Mouse (Mus musculus) myocyte (in vitro differentiated cells): ENCODE data around the gene Gfra1. TPM values are rescaled to one million over a fixed set of nuclear protein-coding genes. Genes with fewer than 3 reads are reported as not detected.

Experiments
- H3K27me3 ChIP-seq: one replicate; pipeline ENCODE4 v1.6.1; 2011; ENCODE audit not compliant: control insufficient read depth, insufficient read depth, insufficient read length
- H3K36me3 ChIP-seq: one replicate; pipeline ENCODE4 v1.6.1; 2011; ENCODE audit not compliant: control insufficient read depth, insufficient read depth
- H3K4me2 ChIP-seq: one replicate; pipeline ENCODE4 v1.6.1; 2011; ENCODE audit warnings: low read depth, control low read depth
- H3K4me3 ChIP-seq: one replicate; pipeline ENCODE4 v1.5.1; 2011; ENCODE audit warnings: mild to moderate bottlenecking, control low read depth, moderate library complexity
- H3K79me2 ChIP-seq: one replicate; pipeline ENCODE4 v1.6.1; 2011; ENCODE audit not compliant: control insufficient read depth, insufficient read depth
- H3ac ChIP-seq: one replicate; pipeline ENCODE4 v1.6.1; 2011; ENCODE audit not compliant: control insufficient read depth, insufficient read length
- CEBPB ChIP-seq: IDR thresholded peaks from 2 replicates; pipeline ENCODE4 v1.6.1; 2011; ENCODE audit warnings: mild to moderate bottlenecking, moderate library complexity; ENCODE audit not compliant: poor library complexity, insufficient read depth, severe bottlenecking
- E2F4 ChIP-seq: IDR thresholded peaks from one replicate; pipeline ENCODE4 v1.6.1; 2011; ENCODE audit warnings: mild to moderate bottlenecking, control low read depth, moderate library complexity; ENCODE audit not compliant: insufficient read depth
- MAX ChIP-seq: IDR thresholded peaks from one replicate; pipeline ENCODE4 v1.6.1; 2011; ENCODE audit warnings: low read depth, mild to moderate bottlenecking, control low read depth
- MYOD1 ChIP-seq, 3 experiments: IDR thresholded peaks; one replicate each; pipeline ENCODE4 v1.6.1; 2011; ENCODE audit warnings: control low read depth in 2 of 3, low read depth in 2 of 3, mild to moderate bottlenecking in 2 of 3, moderate library complexity in 1 of 3; ENCODE audit not compliant: insufficient read length in 2 of 3, control insufficient read depth in 1 of 3
- MYOG ChIP-seq, 3 experiments: IDR thresholded peaks; one replicate each; pipeline ENCODE4 v1.6.1; 2011; ENCODE audit warnings: control low read depth in 2 of 3, low read depth in 2 of 3, mild to moderate bottlenecking in 2 of 3; ENCODE audit not compliant: insufficient read length in 2 of 3, control insufficient read depth in 1 of 3, insufficient read depth in 1 of 3
- POLR2A ChIP-seq: IDR thresholded peaks from one replicate; pipeline ENCODE4 v1.6.1; 2011; ENCODE audit warnings: low read depth, mild to moderate bottlenecking, control low read depth, moderate library complexity; ENCODE audit not compliant: insufficient read length
- POLR2AphosphoS2 ChIP-seq: IDR thresholded peaks from one replicate; pipeline ENCODE4 v1.6.1; 2011; ENCODE audit warnings: low read depth, control low read depth; ENCODE audit not compliant: insufficient read length
- REST ChIP-seq: IDR thresholded peaks from one replicate; pipeline ENCODE4 v1.6.1; 2011; ENCODE audit warnings: mild to moderate bottlenecking, control low read depth, moderate library complexity; ENCODE audit not compliant: insufficient read depth, insufficient read length
- SRF ChIP-seq: IDR thresholded peaks from one replicate; pipeline ENCODE4 v1.6.1; 2011; ENCODE audit warnings: low read depth; ENCODE audit not compliant: control insufficient read depth, insufficient read length
- TCF12 ChIP-seq: IDR thresholded peaks from one replicate; pipeline ENCODE4 v1.6.1; 2011; ENCODE audit warnings: mild to moderate bottlenecking, control low read depth; ENCODE audit not compliant: poor library complexity, insufficient read depth, severe bottlenecking
- TCF3 ChIP-seq: IDR thresholded peaks from one replicate; pipeline ENCODE4 v1.6.1; 2011; ENCODE audit warnings: low read depth, control low read depth; ENCODE audit not compliant: insufficient read length
- USF1 ChIP-seq: IDR thresholded peaks from one replicate; pipeline ENCODE4 v1.6.1; 2011; ENCODE audit warnings: low read depth, mild to moderate bottlenecking, control low read depth, moderate library complexity
- polyA plus RNA-seq: library from polyadenylated mRNA; unstranded; fragments of >200 nt; fragmentation: generic; extraction: Trizol; gene quantifications from one replicate; pipeline ENCODE4 v1.2.1, GENCODE M21; 2012; ENCODE audit warnings: missing spikeins

Gene Gfra1
- polyA plus RNA-seq, 1 experiment = 4.6 TPM

DNA sequence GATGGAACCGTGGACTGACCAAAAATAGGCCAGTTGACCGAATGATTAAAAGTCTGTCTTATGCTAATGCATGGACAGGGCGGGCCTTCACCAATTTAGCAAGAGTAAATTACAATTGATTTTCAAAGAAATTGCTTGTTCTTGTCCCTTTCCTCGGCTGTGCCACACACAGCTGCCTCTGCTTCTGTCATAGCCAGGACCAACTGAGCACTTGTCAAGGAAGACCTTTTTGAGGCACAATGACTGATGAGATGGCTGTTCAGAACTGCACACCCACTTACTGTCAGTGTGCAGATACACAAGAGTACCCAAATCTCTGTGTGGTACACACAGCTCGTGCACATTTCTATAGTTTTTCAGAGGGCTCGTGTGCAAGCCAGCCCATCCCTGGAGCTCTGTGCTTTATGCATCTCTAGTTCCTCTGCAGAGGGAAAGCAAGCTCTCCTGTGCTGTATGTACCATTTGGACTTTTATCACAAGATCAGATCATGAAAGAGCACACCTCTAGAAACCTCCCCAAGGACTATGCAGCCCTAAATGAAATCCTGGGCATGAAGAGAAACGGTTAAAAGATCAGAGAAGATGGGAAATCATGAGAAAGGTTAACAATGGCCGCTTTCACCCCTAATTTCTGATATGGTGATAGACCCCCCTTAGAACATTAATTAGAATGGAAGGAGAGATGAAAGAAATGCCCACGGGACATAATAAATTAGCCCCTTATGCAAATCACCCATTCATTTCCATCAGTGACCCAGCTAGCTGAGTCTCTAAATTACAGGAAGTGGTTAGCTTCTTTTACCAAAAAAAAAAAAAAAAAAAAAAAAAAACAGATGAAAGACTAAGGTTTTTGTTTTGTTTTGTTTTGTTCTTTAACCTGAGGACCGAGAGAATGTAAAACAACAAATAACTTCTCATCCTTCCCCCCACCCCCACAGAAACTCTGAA lies 12.7 kb downstream of the Gfra1 start:
- Histone ChIP-seq H3K4me3 (no peak overlapping the region), H3K36me3 (no peaks in the 10 kb centered on the region), H3K79me2 (no peaks in the 10 kb centered on the region), H3K27me3 (no peaks in the 10 kb centered on the region), H3ac (no peak overlapping the region), H3K4me2 (no peak overlapping the region)
- TF ChIP-seq MAX = no peak

DNA sequence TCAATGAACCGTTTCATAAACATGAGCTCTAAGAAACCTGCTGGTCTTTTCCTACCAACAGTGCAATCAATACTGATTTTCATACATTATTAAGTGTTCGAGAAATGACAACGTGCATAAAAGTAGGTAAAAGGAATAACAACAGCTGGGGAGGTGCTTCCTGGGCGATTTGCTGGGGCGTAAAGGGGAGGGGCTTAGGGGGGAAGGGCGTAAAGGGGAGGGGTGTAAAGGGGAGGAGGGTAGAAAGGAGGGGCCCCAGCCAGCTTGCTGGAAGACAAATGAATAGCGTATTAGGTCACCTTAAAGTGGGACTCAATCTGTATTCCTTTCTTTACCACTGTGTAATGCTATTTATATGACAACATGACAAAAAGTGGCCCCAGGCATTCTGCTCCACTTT lies 13.9 kb downstream of the Gfra1 start:
- Histone ChIP-seq H3K4me2 (no peak overlapping the region), H3K36me3 (no peaks in the 10 kb centered on the region), H3ac (no peak overlapping the region), H3K4me3 (no peak overlapping the region), H3K79me2 (no peaks in the 10 kb centered on the region), H3K27me3 (no peaks in the 10 kb centered on the region)
- TF ChIP-seq MAX = no peak
- TF ChIP-seq CEBPB = no peak
- TF ChIP-seq TCF12 = no peak
- TF ChIP-seq TCF3 = no peak
- no peak for TF ChIP-seq MYOD1 (IDR thresholded peaks at IDR 0.05; ENCODE audit: control insufficient read depth in 1 of 3, insufficient read length in 2 of 3, low read depth in 2 of 3)
- TF ChIP-seq USF1 = no peak
- no peak for TF ChIP-seq POLR2AphosphoS2
- no peak for TF ChIP-seq MYOG (IDR thresholded peaks at IDR 0.05; ENCODE audit: control insufficient read depth in 1 of 3, insufficient read depth in 1 of 3, insufficient read length in 2 of 3, low read depth in 2 of 3)
- TF ChIP-seq SRF = no peak
- TF ChIP-seq E2F4 = no peak
- TF ChIP-seq POLR2A = no peak
- TF ChIP-seq REST = no peak

DNA sequence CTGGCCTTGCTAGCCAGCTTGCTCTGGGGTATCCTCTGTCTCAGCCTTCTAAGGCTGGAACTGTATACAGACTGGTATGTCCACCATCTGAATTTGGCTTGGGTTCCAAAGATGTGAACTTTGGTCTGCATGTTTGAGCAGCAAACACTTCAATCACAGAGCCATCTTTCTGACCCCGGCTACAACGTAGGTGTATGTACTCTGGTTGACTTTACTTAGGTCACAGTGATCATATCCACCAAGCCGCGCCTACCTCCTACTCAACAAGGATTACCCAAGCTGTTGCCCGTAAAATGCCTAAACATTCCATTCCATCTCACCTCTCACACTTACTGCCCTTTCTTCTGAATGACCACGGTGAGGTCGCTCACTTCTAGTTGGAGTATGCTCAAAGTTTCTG lies 14.5 kb downstream of the Gfra1 start:
- no peaks in the 10 kb centered on the region for H3K27me3 ChIP-seq
- no peak for TF ChIP-seq CEBPB
- TF ChIP-seq REST = no peak
- no peak for TF ChIP-seq TCF12
- TF ChIP-seq MYOG (IDR thresholded peaks at IDR 0.05; ENCODE audit: control insufficient read depth in 1 of 3, insufficient read depth in 1 of 3, insufficient read length in 2 of 3, low read depth in 2 of 3) = no peak
- no peak for TF ChIP-seq POLR2AphosphoS2
- TF ChIP-seq USF1 = no peak
- H3K4me3 ChIP-seq = no peak overlapping the region
- H3K36me3 ChIP-seq = no peaks in the 10 kb centered on the region
- H3K79me2 ChIP-seq = no peaks in the 10 kb centered on the region
- no peak overlapping the region for H3K4me2 ChIP-seq
- no peak overlapping the region for H3ac ChIP-seq

DNA sequence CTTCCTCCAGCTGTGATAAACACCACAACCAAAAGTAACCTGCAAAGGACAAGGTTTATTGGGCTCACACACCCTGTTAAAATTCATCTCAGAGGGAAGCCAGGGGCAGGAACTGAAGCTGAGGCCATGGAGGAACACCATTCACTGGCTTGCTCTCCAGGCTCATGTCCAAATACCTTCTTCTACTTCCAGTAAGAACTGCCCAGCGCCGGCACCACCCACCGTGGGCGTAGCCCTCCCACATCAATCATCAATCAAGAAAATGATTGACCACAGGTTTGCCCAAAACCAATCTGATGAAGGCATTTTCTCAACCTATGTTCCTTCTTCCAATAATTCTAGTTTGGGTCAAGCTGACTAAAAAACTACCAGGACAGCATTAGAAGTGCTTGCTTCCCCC lies 16.9 kb downstream of the Gfra1 start:
- no peak overlapping the region for H3ac ChIP-seq
- H3K27me3 ChIP-seq = no peaks in the 10 kb centered on the region
- H3K79me2 ChIP-seq = no peaks in the 10 kb centered on the region
- no peak overlapping the region for H3K4me2 ChIP-seq
- TF ChIP-seq POLR2AphosphoS2 (no peak), CEBPB (no peak), E2F4 (no peak), POLR2A (no peak), REST (no peak), MYOD1 (IDR thresholded peaks at IDR 0.05; ENCODE audit: control insufficient read depth in 1 of 3, insufficient read length in 2 of 3, low read depth in 2 of 3) (no peak)
- H3K36me3 ChIP-seq = no peaks in the 10 kb centered on the region
- no peak overlapping the region for H3K4me3 ChIP-seq

DNA sequence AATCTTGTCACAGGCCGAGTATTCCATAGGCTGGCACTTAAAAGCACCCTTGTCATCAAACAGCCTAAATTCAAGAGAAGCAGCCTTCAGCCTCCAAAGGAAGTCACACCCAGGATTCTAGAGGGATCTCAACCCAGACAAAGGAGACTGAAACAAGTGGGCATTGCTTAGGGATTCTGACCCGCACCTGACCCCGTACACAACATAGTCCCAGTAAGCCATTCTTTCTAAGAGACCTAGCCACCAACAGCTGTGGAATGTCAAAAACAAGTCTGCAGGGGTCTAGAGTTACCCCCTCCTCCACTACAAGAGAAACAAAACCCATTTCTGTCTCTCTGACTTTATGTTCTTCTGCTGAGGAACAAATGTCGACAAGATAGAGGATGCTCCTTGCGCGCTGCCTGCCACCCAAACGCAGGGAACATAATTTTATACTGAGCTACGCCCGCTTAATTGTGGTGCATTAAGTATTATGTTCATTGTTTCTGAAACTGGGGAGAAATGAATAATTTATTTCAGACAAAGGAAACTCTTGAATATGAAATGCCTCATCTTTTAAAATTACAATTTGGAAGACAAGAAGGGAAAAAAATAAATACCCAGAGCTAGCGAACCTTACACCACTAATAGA lies 18.2 kb downstream of the Gfra1 start:
- Histone ChIP-seq H3K4me3 (no peak overlapping the region), H3K79me2 (no peaks in the 10 kb centered on the region), H3K36me3 (no peaks in the 10 kb centered on the region), H3K27me3 (no peaks in the 10 kb centered on the region), H3K4me2 (peak overlapping the region; percentile 74), H3ac (no peak overlapping the region)
- TF ChIP-seq MYOD1 (IDR thresholded peaks at IDR 0.05; ENCODE audit: control insufficient read depth in 1 of 3, insufficient read length in 2 of 3, low read depth in 2 of 3) (peak in 1 of 3 experiments; percentile 55), POLR2A (no peak), USF1 (no peak), MYOG (IDR thresholded peaks at IDR 0.05; ENCODE audit: control insufficient read depth in 1 of 3, insufficient read depth in 1 of 3, insufficient read length in 2 of 3, low read depth in 2 of 3) (no peak), POLR2AphosphoS2 (no peak), TCF3 (no peak)
